Mouse (Mus musculus): ENCODE results near the gene Zfp445.
"Not testable (repeated sequence)": the region's sequence is repeated elsewhere in the genome, so short reads cannot be mapped to it uniquely, and the experiment has no call there.

Zfp445 gene

DNA sequence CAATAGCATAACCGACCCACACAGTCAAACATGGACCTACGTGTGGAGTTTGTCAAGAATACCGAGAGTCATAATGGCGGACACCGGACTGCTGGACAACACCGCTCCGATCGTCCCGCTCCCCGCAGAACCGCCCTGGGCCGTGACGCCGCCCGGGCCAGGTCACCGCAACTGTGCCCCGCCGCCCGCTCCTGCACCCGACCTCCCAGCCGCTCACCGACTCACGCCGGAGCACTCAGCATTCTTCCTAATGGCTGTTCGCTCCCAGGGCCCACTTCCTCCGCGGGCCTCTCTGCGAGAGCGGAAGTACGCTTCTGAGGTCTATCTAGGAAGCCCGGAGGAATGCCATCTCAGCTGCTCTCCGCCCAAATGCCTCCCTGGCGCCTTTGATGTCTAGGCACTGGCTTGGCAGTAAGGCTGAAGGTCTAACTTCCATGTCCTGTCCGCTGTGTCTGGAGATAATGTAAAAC is at the start of gene Zfp445:
Gene Zfp445 (minus strand): TSS at position 310 of the 470 bp plus-strand sequence.
- peak; percentile 84 for DNase-seq (ENCODE audit: low spot score)

DNA sequence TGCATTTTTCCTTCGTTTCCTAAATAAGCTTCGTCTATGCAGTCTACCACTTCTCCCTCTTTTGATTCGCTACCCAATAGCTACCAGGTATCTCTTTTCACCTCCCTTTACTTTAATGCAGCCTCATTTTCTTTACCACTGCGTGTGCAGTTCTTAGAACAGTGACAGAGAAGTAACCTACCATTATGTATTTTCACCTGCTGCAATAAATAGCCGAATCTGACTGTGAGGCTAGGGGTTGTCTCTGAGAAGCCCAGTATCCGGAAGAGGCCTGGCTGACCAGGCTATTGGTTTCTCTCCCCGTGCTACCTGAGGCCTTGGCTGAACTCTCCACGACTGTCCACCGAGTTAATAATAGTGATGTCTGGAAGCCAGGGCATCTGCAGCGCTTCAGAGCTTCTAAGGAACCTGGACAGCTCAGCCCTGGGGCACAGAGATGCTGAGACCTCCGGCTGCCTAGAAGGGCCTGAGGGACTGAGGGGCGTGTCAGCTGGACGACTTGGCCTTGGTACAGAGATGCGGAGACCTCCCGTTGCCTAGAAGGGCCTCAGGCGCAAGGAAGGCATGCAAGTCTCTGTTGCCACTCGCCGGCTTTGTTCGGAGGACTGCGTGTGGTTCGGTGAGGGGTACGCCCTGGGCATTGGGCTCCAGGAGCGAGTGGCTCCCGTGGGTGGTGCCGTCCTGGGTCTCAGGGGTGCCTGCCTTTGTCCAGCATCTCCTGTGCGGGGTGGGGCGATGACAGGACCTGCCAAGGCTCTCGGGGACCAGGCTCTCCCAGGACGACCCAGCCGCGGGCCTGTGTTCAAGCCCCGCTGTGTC is 37.1 kb upstream of the Zfp445 start:
- peak; percentile 85 for DNase-seq (ENCODE audit: low spot score)

DNA sequence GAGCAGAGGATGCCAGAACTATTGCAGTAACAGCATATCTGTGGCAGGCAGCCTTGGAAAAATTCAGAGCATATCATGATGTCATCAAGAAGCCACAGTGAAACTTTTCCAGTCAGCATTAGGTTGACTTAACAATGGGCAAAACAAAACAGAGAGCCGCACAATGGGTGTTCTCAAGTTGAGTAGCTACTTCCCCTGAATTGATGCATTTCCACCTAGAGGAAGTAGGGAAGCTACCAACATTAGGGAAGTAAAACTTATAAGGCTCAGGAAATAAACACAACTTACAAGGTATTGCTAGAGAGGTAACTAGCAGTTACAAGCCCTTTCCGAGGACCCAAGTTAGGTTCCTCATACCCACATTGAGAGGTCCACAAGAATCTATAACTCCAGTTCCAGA is 35.2 kb upstream of the Zfp445 start:
- DNase-seq (ENCODE audit: low spot score), result no peak

DNA sequence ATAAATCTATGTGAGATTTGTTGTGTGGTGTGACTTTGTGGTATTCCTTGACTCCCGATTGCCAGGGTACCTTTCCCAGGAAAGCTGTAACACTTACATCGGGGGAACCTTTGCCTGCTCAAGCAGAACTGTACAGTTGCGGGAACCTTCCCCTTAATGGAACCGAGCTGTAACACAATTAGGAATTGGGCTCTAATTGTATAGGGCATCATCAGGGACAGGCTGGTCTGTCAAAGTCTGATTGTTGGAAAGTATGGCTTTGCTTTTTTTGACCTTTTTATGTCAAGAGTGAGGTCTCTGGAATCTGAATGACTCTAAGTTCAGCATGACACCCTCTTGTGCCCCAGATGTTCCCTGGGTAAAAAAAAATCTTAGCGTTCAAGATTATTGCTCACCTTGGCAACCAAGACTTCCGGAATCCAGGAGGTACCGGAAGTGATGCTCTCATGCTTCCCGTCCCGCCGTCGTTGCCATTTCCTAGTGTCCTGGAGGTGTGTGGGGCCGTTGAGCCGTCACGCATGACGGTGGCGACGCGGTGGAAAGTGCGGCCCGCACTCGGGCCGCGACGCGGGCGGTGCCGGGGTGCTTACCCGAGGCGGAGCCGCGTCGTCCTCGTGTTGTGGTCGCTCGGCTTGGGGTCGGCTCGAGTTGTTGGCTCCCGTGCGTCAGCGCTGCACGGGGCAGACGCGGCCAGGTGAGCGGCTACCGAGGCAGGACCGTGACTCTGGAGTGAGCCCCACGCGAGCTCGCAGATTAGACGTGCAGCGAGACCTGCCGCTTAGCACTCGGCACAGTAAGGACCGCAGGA is 20.8 kb upstream of the Zfp445 start:
- peak; percentile 74 for DNase-seq (ENCODE audit: low spot score)

DNA sequence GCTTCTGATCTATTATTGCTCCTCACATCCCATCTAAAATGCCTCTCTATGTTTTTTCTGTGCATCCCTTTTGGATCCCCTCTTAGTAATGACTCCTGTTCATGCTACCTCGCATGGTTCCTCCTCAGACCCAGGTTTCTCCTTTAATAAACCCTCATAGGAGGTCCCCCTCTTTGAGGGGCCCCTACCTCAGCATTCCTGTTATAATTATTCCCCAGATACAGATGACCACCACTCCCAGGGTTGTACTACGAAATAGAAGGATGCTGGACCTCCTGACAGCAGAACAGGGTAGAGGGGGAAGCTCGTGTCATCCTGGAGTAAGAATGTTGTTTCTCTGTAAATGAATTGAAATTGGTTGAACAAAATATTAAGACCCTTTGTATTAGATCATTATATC is 19.6 kb upstream of the Zfp445 start, which contains the start of gene Zkscan7:
Gene Zkscan7 (plus strand): TSS at position 301 of the 400 bp plus-strand sequence.
- no peak for DNase-seq (ENCODE audit: low spot score)

DNA sequence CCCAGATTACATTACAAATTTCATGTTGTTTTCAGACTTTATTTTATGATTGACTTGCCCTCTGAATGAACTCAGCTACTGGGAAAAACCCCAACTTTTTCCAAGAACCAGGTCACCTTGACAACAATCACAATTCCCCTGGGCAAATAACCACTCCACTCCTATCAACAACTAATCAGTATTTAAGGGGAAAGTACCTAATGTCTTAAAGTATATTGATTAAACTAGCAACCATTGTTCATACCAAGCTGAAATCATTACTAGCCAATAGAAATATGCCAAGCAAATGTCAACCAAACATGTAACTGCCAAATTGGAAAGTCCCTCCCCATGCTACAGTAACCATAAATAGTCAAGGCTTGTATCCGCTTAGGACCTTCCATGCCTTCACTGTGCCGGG is 9.3 kb upstream of the Zfp445 start:
- DNase-seq (ENCODE audit: low spot score), result no peak

DNA sequence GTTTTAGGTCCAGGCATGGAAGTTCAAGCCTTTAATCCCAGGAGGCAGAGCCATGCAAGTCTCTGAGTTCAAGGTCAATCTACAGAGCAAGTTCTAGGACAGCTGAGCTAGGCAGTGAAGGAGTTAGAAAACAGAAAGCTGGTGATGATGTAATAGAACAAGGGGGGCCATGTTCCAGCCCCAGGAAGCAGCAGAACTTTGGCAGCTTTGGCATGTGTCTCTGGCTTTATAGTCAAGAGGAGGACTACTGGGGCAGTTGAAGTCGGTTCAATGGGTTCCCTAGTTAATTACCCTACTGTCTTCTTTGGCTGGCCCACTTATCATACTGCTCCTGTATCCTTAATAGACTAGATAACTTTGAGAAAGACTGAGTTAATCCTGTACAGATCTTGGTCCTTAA is 8.8 kb upstream of the Zfp445 start:
- DNase-seq (ENCODE audit: low spot score), result no peak

DNA sequence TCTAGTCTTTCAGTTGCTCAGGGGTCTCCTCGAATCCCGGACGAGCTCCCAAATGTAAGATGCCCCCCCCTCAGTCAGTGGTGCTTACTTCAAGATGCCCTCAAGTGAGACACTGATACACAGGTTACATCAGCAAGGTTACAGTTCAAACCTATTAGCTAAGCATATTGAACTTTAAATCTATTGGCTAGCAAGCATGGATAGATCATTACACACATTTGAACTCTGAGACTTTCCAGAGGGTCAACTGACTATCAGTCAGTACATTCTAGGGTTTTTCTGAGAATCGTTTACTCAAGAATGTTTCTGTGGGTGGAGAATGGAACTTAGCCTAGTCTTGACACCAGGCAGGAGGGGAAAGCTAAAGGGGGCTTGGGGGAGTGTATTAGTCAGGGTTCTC is 6.8 kb upstream of the Zfp445 start:
- DNase-seq (ENCODE audit: low spot score), result no peak

DNA sequence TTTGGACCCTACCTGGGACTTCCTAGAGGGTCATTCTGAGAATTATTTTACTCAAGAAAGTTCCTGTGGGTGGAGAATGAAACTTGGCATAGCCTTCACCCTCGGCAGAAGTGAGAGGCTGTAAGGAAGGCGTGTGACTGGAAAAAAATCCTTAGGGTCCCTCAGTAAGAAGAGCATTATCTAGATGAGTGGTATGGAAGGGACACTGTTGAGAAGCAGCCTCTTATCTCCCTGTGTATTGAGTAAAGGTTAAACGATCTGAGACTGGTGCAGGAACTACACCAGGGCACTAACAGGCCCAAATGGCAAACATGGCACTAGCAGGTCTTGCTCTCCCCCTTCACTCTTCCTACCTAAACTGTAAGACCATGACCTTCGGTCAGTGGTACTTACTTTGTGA is 386 bp upstream of the Zfp445 start:
- no peak for DNase-seq (ENCODE audit: low spot score)

DNA sequence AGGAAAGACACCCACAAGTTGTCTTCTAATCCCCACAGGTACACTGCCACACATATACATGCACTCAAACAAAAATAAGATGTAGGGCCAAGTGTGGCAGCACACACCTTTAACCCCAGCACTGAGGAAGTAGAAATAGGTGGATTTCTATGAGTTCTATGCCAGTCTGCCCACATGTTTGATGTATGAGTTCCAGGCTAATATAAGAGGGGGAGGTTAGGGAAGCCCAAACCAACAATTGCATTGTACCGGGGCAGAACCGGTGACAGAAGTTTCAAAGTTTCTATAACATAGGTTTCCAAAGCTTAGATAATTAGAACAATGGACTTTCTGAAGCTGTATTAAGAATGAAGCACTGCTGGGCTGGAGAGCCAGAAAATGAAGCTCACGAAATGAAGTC is 958 bp downstream of the Zfp445 start:
- DNase-seq (ENCODE audit: low spot score), result no peak

DNA sequence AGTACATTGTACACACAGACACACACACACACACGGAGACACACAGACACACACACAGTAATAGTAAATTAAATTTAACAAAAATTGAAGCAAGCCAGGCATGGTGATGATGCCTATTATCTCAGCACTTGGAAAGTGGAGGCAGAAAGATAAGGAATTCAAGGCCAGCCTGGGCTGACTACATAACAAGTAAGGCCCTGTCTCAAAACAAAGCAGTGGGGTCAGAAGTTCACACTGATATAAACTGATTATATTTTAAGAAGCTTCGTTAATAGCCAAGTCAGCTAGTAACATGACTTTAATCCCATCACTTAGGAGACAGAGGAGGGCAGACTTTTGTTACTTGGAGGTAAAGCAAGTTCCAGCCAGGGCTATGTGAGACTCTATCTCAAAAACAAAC is 2.1 kb downstream of the Zfp445 start:
- DNase-seq (ENCODE audit: low spot score), result no peak

DNA sequence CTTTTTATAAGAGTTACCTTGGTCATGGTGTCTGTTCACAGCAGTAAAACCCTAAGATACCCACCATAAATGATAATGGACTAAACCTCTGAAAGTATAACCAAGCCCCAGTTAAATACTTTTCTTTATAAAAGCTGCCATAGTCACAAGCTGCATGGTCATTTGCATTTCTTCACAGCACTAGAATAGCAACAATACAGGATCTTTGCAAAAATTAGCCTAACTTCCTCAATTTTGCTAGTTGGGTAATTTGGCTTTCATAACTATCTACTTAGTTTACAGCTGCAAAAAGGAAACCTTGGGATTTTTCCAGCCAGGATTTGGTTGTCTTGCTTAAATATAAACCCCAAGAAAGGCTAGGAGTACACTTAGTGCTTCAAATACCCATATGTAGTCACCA is 5.1 kb downstream of the Zfp445 start:
- DNase-seq (ENCODE audit: low spot score), result no peak

DNA sequence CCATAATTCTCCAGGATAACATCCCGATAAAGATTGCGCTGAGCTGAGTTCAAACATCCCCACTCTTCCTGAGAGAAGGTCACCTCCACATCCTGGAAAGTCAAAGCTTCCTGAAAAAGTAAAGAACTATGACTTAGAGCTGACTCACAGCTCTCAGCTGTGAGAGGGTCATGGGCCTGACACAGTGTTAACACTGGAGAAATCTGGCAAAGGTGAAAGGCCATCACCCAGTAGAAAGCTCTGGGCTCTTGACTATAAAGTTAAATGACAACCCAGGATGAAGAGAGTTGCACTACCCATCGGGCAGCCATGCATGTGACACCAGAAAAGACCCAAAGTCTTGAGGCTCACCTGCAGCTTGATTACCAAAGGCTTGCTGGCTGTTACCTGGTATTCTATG is 9.1 kb downstream of the Zfp445 start:
- no peak for DNase-seq (ENCODE audit: low spot score)

DNA sequence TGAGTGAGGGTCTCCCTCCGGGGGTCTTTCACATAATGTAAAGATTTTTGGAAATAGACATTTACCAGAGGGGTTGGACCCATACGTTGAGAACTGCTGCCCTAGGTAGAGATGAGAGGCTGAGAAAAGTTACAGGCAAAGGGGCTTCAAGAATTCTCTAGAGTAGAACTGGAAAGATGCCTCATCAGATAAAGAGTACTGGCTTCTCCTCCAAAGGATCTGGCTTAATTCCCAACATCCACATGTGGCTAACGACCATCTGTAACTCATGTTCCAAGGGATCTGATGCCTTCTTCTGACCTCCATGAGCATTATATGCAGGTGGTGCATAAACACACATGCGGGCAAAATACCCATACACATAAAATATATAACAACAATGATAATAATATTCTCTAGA is 10.2 kb downstream of the Zfp445 start:
- DNase-seq (ENCODE audit: low spot score), result no peak

DNA sequence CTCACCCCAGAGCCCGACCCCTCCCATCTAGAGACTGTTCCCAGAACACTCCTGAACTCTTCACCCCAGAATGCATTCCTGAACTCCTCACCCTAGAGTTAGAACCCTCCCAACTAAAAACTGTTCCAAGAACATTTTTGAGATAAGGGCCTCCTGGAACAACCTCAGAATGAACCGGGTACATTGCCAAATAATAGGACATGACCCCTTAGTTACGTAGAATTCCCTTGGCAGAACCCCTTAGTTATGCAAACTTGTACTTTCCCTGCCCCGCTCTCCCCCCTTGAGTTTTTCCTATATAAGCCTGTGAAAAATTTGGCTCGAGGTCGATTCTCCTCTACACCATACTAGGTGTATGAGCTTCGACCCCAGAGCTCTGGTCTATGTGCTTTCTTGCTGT is 10.7 kb downstream of the Zfp445 start:
- not testable (repeated sequence) for DNase-seq (ENCODE audit: low spot score)

DNA sequence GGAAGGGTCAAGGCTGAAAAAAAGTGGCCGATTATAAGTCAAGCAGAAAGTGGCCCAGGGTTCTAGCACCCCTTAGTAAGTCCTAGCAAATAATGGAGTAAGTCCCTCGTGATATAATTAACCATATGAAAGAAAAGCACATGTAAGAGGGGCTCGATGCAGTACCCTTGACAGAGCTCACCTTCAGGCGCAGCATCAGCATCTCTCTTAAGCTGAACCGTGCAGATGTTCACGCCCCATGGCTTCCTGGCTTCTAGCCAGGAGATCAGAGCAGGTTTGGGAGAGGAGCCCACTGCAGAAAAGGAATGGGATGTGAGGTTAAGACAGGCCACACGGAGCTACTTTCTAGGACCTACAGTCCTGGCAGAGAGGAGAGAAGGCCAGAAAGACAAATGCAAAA is 11.3 kb downstream of the Zfp445 start:
- no peak for DNase-seq (ENCODE audit: low spot score)

DNA sequence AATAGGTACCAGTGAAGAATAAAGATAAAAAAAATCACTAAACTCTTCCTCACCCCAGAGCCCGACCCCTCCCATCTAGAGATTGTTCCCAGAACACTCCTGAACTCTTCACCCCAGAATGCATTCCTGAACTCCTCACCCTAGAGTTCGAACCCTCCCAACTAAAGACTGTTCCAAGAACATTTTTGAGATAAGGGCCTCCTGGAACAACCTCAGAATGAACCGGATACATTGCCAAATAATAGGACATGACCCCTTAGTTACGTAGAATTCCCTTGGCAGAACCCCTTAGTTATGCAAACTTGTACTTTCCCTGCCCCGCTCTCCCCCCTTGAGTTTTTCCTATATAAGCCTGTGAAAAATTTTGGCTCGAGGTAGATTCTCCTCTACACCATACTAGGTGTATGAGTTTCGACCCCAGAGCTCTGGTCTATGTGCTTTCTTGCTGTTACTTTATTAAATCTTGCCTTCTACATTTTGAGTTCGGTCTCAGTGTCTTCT is 17.9 kb downstream of the Zfp445 start:
- not testable (repeated sequence) for DNase-seq (ENCODE audit: low spot score)

DNA sequence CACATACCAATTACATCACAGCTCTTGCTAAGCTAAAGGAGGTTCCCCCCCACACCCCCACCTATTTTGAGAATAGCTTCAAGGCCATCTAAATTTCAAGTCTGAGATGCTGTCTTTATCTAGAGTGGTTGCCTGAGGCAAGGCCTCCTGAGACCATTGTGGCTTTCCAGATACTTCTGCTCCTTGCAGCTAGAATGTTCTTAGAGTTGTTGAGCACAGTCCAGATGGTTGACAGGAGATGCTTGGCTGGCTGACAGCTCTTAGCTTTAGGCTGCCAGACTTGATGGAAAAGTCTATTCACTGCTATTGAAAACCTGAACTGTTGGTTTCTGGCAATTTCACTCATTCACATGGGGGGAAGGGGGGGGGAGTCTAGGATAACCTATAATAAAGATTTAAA is 19.6 kb downstream of the Zfp445 start:
- DNase-seq (ENCODE audit: low spot score), result no peak

DNA sequence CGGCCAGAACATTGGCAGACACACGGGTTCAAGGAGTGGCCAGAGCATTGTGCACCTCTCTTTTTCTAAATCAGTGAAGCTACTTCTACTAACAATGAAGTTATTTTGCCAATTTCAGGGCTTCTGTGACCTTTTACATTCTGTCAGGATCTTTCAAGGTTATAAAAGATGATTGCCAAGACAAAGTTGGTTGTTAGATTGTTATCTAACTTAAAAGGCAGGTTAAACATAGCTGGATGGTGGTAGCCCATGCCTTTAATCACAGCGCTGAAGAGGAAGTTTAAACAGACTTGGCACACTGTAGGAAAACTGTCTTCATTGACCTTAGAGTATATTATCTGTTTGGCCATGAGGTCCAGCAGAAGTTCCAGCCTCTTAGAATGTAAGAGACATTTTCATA is 20.2 kb downstream of the Zfp445 start:
- DNase-seq (ENCODE audit: low spot score), result no peak

DNA sequence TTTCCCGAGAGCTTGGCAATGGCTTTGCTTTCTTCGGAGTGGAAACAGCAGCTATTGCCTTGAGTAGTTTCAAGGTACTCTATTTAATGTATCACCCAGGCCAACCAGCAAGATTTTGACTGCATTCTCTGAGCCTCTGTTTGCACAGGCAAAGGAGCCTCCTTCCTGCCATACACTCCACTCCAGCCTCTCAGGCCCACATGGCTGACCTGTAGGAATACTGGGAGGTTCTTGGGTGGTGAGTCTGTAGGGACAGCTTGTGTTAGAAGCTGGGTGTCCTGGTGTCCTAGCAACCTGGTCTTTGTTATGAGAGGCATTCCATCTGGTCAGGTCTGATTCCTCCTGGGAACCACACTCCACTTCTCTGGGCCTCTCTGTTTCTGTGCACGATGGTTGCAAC is 22.0 kb downstream of the Zfp445 start, which contains the start of gene Gm35549:
Gene Gm35549 (minus strand): TSS at position 276 of the 400 bp plus-strand sequence.
- DNase-seq (ENCODE audit: low spot score), result no peak

DNA sequence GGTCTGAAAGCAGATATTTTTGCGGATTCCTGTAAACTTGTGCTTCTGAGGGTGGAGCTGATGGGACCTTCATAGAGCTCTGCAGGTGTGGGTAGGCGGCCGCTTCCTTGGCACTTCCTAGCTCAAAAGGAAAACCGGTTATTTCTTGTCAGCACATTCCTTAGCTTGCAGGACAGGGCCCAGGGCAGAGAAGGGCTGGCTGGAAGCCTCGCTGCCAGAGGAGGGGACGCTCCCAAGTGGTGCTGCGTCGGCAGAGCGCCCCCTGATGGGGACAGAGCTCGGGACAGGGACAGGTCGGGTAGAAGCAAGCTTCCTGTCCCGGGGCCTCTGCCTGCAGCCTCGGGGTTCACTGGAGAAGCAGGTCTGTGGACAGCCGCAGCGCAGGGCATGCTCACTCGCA is 28.1 kb downstream of the Zfp445 start:
- DNase-seq (ENCODE audit: low spot score), result peak; percentile 58

DNA sequence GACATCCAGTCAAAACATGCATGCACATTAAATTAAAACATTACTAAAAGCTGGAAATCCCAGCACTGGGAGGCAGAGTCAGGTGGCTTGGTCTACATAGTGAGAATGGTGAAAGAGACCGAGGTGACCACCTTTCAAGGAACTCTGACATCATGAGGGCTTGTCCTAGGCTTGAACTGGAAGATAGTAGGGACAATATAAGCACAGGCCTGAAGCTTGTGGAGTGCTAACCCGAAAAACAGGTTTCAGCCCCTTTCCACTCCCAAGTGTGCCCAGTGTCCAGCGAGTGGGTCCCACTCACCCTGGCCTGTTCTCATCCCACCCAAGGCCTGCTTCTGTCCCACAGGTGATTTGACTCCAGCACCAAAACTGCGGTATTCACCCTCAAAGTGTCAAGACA is 28.6 kb downstream of the Zfp445 start:
- no peak for DNase-seq (ENCODE audit: low spot score)

DNA sequence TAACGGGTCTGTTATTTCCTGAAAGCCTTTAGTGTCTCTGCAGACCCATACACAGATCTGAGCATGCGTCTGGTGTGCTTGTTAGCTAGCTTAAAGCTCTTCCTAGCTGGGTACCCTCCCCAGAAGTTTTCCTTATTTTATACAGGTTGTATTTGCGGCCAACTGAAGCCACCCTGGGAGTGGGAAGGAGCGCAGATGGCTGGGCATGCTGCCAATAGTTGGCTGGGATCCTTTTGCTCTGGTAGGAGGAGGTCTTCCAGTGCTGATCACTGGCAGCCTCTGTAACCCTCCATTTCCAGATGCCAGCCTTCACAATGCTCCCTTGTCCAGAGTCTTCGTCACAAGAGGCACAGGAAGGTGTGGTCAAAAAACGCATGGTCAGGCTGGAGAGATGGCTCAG is 29.0 kb downstream of the Zfp445 start:
- DNase-seq (ENCODE audit: low spot score), result peak; percentile 31
